Mouse (Mus musculus) neutrophil, adult 5-6 weeks (primary cell): ENCODE data around the gene Tkfc. TPM values are rescaled to one million over a fixed set of nuclear protein-coding genes. Genes with fewer than 3 reads are reported as not detected.
A peak's percentile ranks its signal among the peaks of the same experiment; 100 is the strongest.
"Not testable (repeated sequence)": the region's sequence is repeated elsewhere in the genome, so short reads cannot be mapped to it uniquely, and the experiment has no call there.

ENCODE experiments used
- ATAC-seq: fragments of 151-379, 151-347 bp; 2 replicates; pipeline ENCODE4 v1.8.0; 2017; ENCODE audit warnings: mild to moderate bottlenecking, moderate TSS enrichment; ENCODE audit not compliant: insufficient number of reproducible peaks, poor library complexity, low FRiP score, severe bottlenecking; ENCODE audit errors: extremely low read depth
- total RNA-seq: library from RNA; stranded (forward); fragments of 200-1000 nt; gene quantifications from 2 replicates; pipeline ENCODE4 v1.2.3, GENCODE M21; 2017

Tkfc gene
- total RNA-seq, 1 experiment from 2014 or later, result 4.7 TPM

DNA sequence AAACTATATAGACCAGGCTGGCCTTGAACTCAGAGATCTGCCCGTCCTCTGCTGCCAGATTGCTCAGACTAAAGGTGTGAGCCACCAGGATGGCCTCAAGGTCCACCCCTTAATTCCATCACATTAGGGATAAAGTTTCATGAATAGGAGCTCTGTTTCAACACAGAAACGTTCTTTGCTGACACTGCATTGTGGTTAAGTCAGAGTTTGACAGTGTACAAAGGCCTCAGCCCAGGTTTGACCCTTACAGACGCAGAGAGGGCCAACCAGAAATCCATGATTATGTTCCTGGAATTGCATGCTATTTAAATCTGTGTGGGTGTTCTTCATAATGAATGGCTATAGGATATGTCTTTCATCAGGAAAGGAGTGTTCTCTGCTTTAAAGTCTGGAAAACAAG is 15.2 kb downstream of the Tkfc start:
- no peak for ATAC-seq

DNA sequence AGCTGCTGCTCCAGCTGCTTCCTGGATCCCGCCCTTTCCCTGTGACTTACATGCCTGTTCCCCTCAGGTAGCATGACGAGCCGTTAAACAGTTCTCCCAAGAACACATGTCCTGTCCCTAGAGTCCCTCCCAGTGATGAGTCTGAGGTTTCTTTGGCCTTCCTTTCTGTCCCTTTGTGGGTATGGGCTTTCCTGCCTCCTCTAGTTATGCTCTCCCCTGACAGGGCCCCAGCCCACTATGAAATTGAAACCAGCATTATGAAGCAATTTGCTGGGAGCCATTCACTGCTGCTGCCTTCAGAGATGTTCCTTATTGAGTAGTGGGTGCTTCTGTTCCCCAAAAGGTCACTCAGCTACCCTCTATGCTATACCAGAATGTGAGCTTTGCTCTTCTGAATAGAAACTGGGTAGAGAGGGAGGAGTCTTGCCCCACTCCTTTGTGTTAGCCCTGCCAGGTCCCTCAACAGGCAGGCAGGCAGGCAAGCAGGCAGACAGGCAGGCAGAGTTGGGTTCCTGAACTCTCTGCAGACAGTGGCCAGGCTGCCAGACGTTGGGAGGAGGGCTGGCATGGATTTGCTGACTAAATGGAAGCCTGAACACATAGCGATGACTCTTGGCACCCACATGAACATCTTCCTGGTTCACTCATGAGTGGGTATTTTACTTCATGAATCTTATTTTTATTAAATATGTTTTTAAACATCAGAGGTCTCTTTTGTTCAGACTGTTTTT is 16.2 kb downstream of the Tkfc start:
- no peak for ATAC-seq

DNA sequence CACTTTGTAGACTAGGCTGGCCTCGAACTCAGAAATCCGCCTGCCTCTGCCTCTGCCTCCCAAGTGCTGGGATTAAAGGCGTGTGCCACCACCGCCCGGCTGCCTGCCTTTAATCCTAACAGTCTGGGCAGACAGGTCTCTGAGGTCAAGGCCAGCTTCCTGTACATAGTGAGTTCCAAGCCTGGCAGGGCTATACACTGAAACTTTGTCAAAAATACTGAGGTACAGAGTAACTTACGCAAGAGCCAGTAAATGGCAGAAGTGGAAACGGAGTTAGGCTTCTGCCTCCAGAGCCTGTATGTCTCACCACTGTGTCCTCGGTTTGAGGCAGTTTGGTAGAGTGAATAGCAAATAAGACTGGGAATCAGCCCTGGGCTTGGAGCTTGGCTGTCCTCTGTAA is 18.2 kb downstream of the Tkfc start:
- no peak for ATAC-seq

DNA sequence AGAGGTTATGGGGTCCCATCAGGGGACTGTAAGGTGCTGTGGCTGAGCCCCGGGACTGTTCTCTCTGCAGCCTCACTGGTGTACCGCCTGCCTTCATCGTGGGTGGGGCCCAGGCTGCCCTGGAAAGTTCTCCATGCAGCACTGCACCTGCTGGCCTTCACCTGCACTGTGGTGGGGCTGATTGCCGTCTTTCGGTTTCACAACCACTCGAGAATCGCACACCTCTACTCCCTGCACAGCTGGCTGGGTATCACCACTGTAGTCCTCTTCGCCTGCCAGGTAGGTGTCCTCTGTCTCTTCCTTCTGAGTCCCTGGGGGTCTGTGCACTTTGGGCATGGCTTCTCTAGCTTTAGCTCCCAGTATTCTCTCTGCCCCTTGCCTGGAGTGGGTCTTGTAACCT is 20.3 kb downstream of the Tkfc start:
- ATAC-seq, result peak; percentile 63

DNA sequence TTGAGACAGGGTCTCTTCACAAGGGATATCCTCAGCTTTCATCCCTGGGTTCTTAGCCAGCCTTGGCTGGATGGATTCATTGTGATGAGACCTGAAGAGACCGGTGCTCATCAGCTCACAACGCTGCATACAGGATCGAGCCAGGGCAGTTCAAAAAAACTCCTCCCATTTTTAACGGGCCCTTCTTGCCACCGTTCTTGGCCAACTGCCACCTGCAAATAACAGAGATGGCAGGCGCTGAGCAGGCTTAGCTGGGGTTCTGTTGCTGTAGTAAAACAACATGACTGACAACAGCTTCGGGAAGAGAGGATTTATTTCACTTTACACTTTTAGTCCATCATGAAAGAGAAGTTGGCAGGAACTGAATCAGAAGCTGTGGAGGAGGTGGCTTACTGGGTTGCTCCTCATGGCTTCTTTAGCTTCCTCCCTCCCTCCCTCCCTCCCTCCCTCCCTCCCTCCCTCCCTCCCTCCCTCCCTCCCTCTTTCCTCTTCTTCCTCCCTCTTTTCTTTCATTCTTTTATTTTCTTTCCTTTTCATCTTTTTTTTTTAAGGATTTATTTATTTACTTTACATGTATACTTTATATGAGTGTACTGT is 21.8 kb downstream of the Tkfc start:
- no peak for ATAC-seq

DNA sequence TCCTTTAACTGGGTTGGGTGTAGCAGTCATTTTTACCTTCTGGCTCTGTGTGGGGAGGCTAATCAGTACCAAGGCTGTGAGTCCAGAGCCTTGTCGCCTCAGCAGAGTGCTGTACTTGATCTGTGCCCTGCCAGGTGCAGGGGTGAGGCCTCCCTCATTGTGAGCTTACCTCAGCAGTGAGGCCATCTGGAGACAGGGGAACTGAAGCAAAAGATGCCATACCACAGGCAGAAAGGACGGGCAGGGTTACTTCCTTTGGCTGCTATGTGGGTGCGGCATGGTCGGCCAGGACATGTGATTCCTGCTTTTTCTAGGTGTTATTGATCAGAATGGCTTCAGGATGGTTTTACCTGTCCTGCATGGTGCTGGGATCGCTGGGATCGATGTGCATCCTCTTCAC is 23.5 kb downstream of the Tkfc start:
- ATAC-seq, result peak; percentile 33; the same call in 1 of the 2 replicates

DNA sequence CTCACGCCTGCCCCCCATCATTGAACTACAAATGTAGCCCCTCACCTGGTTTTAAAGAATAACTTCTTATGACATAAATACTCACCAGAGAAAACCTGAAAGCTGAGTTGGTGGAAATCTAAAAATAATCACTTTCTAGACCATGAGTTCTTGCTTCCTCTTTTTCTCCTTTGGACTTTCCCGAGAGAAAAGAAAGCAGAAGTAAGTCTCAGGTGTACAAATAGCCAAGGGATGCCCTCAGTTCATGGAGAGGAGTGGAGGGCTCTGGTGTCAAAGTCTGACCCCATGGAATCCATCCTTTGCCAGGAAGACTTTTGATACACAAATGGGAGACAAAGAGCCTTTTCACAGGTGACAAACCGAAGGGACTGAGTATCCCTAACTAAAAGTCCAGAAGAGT is 24.7 kb downstream of the Tkfc start:
- peak; percentile 48 for ATAC-seq

DNA sequence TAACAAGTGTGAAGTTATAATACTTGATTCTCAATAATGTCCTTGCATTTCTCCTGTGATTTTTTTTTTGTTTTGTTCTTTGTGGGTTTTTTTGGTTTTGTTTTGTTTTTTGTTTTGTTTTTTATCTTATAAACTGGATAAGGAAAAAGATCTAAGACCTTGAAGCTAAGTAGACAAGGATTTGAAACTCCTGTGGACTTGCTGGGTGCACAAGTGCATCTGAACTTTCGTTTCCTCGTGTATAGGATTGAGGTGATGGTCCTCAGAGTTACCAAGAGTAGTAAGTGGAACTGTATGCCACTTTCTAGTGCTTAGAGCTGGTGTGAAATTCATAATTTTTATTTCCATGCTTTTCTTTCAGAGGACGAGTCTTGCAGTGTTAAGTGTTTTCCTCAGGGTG is 25.4 kb downstream of the Tkfc start:
- no peak for ATAC-seq

DNA sequence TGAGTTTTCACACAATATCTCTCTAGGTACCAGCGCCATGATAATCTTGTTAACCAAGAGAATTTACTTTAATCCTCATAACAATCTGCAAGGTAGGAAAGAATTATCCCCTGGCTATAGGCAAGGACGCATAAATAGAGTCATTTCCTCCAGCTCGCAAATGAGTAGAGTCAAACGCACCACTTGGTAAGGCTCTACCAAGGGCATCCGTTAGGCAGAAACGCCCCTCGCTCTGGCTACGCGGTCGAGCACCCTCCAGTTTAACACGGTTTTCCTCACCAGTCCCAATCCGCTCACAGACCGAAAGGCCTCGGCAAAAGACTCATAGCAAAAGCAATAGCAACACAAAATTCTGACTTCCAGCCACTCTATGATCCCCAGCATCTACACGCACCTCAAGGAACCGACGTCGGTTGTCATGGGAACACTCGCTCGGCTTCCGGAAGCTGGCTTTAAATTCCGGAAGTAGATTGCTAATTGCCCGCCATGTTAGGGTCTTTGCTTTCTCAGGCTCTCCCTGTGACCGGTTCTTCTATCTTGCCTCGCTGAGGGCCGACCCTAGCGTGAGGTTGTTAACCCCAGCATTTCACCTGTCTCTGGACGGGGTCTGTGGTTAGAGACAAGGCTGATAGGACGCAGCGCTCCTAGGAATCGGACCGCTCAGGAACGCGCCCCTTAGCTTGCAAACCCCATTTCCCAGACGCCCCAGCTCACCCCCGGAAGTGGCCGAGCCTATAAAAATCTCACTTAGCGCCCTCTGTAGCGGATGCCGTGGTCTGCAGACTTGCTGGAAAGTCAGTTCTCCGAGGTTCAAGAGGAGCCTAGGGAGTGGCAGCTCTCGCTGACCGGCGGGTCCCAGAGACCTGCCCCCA is 28.5 kb downstream of the Tkfc start, which contains the start of the genes Cyb561a3 and Tmem138:
Cyb561a3 (plus strand) TSS at position 483 of the 872 bp plus-strand sequence.
Tmem138 (minus strand) TSS at position 673 of the 872 bp plus-strand sequence.
- ATAC-seq, result peak; percentile 76

DNA sequence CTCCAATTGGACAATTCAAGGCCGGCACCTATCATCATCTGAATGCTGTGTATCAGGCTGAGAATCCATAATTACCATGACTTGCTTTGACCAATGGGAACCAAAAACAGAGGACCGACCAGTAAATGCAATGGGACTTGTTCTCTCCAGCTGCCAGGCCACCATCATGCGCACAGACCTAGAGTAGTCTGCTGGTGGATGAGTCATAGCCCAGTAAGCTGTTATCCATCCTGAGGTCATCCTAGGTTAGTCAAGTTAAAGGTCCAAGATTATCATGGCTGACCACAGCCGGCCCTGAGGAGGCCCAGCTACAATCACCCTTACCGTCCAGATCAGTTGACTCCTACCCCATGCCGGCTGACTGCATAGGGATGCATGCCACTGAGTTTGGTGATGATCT is 35.8 kb downstream of the Tkfc start:
- no peak for ATAC-seq

DNA sequence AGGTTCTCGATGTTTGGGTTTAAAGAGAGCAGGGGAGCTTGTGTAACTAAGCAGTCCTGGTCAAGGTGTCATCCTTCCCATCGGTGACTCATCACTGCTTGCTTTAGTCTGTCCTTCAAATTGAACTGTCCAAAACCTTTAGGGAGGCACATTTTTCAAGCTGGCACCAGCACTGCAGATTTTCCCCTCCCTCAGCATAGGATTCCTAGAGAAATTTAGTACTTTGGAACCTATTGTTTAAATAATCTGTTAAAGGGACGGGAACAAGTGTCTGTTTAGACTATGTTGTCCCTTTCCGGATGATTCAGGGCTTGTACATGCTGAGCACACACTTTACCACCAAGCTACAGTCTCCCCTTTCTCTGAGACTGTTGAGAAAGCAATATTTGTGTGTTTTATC is 40.2 kb downstream of the Tkfc start:
- no peak for ATAC-seq

DNA sequence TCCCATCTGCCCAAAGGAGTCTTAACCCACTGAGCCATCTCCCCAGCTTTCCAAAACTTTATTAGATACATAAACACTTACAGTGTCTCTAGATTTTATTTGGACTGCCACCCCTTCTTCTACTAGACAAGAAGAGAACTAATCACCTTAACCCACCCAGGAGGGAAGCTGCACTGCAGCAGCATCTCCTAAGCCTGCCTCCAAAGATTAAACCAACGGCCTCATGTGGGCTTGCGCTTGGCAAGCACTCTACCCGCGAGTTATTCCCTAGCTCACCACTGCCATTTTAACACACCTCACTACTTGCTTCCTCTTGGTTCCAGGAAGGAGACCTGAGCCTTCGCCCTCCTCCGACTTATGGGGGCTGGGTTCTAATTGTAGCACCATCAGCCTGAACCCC is 41.2 kb downstream of the Tkfc start:
- ATAC-seq, result no peak

DNA sequence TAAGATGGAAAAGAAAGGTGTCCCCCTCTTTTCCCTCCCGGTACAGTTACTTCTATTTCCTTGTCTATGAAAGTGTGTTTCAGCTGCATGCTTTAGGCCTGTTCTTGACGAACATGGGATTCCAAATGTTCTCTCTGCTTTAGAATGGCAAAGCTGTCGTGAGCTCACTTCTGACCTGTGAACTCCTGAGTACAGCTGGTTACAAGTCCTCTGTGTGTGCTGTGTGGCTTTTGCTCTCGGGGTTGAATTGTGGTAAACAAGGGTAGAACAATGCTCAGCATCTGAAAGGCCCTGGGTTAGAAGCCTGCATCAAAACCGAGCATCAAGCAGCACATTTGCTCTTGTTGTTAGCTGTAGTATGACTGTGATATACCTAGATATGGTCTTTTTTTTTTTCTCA is 43.1 kb downstream of the Tkfc start:
- no peak for ATAC-seq

DNA sequence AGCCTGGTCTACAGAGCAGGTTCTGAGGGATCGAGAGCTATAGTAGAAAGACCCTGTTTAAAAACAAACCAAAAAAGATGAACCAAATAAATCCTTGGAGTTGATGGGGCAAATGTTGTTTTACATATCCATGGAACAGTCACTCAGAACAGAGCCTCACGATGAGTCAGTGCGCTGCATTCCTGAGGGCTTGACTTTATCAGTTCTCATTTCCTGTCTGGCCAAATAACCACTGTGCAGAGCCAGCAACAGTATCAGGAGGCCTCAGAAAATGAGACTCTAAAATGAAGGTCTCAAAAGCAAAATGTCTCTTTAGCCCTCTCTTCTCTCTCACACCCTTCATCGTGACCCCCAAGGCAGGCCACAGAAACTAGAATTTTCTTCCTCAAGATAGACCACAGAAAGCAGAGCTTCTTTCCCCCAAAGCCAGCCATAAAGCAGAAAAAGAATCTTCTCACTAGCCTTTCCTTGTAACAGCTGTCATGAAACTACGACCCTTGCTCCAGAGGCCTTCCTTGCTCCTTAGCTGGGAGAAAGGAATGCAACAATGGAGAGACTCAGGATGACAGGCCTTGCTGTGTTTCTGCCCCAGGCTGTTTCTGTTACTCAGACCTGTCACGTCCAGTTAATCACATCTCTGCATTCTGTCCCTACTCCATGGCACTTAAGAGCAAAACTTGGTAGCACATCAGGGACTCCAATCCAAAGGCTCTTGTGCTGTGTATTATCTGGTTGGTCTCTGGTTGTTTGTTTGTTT is 43.7 kb downstream of the Tkfc start:
- no peak for ATAC-seq

DNA sequence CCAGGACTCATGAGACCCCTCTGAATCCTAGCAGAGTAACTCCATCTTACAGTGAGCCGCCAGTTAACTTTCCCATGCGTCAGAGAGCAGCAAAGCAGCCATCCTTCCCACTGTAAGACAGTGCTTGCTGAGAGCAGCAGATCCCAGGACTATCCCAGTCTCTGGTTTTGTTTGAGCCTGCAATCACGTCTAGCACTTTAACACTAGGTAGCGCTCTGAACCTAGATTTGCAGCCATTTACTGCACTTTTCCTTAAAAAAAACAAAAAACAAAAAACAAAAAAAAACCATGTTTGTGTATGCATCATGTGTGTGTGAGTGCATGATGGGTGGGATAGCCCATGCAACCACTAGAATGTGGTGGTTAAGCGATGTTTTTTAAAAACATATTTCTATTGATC is 45.3 kb downstream of the Tkfc start:
- ATAC-seq, result no peak

DNA sequence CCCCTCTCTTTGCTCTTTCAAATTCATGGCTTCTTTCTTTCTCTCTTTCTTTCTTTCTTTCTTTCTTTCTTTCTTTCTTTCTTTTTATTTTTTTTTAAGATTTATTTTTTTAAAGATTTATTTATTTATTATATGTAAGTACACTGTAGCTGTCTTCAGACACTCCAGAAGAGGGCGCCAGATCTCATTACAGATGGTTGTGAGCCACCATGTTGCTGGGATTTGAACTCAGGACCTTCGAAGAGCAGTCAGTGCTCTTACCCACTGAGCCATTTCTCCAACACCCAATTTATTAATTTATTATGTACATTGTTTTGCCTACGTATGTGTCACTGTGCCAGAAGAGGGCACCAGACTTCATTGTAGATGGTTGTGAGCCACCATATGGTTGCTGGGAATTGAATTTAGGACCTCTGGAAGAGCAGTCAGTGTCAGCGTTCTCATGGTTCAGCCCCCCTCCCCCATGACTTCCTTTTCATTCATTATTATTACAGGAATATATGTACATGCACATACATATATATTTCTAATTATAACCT is 47.5 kb downstream of the Tkfc start:
- not testable (repeated sequence) for ATAC-seq

DNA sequence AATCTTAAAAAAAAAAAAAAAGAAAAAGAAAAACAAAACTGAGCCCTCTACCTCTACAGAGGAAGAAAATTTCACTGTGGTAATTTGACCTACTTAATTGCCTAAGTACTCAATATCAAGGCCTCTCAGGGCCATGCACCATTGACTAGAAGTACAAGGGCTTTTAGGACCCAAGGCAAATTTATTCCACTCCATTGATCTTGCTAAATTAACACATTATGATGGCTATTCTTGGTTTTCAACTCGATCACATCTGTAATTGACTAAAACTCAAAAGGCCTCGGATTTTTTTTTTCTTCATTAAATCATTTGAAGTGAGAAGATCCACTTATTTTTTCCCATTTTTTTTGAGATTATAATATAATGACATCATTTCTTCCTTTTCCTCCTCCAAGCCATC is 48.0 kb downstream of the Tkfc start:
- no peak for ATAC-seq

DNA sequence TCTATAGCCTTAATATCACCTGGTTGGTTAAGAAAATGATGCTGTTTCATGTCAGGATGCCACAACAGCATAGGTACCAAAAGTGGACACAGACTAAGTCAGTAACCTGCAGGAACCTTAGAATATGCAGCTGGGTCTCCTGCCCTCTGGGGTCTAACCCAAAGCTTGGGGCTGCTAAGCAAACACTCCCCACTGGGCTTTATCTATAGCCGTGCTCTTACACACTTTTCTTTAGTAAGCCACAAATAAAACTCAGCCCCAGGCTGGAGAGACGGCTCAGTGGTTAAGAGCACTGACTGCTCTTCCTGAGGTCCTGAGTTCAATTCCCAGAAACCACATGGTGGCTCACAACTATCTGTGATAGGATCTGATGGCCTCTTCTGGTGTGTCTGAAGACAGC is 48.5 kb downstream of the Tkfc start:
- no peak for ATAC-seq
